Mouse (Mus musculus): ENCODE results near the gene Fam57b.
A peak's percentile ranks its signal among the peaks of the same experiment; 100 is the strongest.

Fam57b gene

GRCm38 (mm10) chr7:126797411-126798126 is at the start of gene Fam57b:
Gene Fam57b (plus strand): TSS chr7:126797668.
- DNase-seq (ENCODE audit: low spot score), result no peak

DNA sequence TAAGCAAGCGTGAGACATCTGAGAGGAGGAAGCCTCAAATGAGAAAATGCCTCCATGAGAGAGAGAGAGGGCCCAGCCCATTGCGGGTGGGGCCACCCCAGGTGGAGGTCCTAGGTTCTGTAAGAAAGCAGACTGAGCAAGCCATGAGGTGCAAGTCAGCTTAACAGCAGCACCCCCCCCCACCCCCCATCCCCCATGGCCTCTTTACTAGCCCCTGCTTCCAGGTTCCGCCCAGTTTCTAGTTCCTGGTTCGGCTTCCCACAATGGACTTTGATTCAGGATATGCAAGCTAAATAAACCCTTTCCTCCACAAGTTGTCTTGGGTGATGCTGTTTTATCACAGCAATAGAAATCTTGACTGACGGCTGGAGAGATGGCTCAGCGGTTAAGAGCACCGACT is 48.6 kb upstream of the Fam57b start:
- no peak for DNase-seq (ENCODE audit: low spot score)

DNA sequence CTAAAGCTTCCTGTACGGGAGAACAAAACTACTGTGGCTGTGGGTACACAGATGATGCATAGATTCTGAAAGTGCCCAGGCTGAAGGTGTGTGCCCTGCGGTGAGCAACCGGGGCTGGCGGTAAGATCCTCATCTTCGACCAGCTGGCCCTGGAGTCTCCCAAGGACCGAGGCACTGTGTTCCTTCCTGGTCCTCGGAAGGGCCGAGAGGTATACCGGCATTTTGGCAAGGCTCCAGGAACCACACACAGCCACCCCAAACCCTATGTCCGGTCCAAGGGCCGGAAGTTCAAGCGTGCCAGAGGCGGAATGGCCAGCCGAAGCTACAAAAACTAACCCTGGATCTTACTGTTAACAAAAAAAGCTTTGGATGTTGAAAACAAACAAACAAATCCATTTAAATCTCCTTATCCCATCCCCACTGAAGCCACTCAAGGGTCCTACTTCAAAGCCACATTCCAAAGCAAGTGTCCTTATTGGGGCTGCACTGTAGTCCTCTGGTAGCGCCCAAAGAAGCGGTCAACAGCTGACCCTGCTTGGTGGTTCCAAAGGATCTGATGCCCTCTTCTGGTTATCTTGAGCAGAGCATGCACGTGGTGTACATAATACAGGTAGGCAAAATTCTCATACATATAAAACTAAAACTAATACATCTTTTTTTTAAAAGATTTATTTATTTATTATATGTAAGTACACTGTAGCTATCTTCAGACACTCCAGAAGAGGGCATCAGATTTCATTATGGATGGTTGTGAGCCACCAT is 47.7 kb upstream of the Fam57b start:
- no peak for DNase-seq (ENCODE audit: low spot score)

DNA sequence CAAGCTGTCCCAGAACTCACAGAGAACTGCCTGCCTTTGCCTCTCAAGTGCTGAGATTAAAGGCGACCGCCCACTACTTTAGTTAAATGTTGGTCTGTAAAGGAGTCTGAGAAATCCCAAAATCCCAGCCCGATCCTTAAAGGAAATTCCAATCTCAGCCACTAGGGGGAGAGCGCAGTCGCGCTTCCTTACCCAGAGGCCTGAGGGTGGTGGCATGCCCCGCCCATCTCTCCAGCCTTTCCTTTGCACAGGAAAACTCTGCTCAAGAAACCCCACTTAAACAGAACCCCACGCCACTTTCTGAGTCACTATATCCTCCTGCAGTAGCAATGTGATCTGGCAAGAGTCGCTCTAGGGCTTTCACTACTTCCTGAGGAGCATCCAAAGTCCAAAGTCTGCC is 42.6 kb upstream of the Fam57b start:
- peak; percentile 53 for DNase-seq (ENCODE audit: low spot score)

- no peak for DNase-seq (ENCODE audit: low spot score)
These were observed 38.9 kb upstream of the Fam57b start for GRCm38 (mm10) chr7:126758539-126758938.

DNA sequence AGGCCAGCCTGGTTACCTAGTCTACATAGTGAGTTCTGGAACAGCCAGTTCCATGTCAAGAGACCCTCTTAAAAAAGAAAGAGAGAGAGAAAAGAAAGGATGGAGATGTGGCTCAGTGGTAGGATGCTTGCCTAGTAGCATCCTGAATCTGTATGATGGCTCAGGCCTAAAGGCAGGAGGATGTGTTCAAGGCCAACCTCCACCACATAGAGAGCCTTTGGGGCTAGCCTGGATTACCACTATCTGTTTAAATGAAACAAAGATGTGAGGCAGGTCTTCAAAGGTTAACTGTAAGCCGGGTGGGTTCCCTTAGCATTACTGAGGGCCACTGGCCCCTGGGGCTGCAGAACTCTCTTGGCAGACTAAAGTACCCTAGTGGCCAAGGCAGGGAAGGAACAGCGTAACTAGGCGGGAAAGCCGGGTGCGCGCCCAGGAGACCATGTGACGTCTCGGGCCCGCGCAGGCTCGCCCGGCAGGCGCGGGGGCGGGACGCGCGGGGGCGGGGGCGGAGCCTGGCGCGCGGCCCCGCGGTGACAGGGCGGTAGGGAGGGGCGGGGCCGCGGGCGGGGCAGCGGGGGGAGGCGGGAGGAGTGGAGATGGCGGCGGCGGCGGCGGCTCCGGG is 38.3 kb upstream of the Fam57b start, which contains the start of gene Mapk3:
Gene Mapk3, plus strand, starts transcription at position 552 of the 622 bp plus-strand sequence.
- DNase-seq (ENCODE audit: low spot score), result peak; percentile 93

GRCm38 (mm10) chr7:126759672-126760390 is 37.6 kb upstream of the Fam57b start:
- DNase-seq (ENCODE audit: low spot score), result no peak

DNA sequence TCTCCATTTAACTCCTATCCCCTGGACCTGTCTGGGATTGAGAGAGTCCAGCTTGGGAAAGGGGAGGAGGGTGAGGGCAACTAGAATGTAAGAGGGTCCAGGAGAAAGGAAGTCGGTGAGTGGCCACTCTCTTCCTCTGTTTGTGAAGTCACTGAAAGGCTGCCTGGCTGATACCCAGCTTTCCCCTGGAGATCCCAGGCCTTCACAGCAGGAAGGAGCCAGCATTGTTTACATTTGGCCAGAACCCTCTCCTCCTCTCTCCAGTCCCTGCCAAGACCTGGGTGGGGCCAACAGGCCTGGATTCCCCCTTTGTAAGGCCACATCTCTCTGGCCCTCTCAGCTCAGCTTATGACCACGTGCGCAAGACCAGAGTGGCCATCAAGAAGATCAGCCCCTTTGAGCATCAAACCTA is 37.1 kb upstream of the Fam57b start:
- no peak for DNase-seq (ENCODE audit: low spot score)

DNA sequence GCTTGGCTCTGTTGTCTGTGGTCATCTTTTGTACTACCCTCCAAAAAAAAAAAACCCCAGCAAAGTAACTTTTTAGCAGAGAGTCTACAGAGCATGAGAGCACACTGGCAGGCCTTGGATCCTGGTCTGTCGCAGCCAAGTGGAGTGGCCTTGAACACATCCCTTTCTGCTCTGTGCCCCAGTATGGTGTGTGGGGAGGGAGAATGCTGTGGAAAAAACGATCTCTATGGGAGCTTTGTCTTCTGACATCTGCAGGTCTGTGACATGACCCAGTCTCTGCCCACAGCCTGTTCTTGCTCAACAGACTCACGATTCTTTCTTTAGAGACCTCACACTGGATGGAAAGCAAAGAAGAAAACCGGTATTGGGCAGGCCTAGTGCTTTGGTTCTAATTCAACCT is 36.5 kb upstream of the Fam57b start:
- no peak for DNase-seq (ENCODE audit: low spot score)

DNA sequence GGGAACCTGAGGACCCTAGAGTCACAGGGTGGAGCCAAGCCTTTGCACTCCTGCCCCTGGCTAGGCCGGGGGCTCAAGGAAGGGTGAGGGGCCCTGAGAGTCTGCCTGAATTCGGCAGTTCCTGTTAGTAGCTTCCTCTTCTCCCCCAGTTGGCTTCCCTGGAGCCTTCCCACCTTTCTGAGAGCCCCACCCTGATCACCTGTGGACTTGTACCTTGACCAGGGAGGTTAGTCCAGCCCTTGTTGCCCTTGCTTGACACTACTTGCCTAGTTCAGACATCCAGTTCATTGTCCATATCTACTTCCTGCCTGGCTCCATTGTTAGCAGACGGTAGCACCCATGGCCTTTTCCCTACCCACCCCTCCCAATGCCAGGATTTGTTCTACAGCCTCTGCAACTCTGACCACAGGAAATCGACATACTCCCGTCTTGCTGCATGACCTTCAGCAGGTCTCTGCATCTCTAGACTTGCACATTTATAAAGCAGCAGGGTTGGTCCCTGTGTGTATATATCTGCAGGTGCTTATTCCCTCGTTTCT is 35.9 kb upstream of the Fam57b start:
- no peak for DNase-seq (ENCODE audit: low spot score)

- DNase-seq (ENCODE audit: low spot score), result no peak
These were observed 34.9 kb upstream of the Fam57b start for GRCm38 (mm10) chr7:126762471-126763008.

DNA sequence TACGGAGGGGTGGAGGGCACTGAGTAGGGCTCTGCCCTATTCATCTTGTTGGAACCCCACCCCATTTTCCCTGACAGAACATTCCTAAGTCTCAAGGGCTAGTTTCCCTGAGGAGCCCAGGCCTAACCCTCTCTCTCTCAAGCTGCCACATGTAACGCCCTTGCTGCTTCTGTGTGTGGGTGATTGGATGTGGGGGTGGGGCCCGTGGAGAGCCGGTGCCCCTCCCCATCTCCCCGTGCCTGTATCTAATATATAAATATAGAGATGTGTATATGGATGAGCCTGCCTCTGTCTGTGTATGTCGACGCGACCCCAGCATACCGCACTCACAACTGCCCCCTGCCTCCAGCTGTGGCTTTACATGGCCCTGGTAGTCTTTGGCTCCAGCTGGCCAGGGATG is 31.9 kb upstream of the Fam57b start:
- DNase-seq (ENCODE audit: low spot score), result no peak

DNA sequence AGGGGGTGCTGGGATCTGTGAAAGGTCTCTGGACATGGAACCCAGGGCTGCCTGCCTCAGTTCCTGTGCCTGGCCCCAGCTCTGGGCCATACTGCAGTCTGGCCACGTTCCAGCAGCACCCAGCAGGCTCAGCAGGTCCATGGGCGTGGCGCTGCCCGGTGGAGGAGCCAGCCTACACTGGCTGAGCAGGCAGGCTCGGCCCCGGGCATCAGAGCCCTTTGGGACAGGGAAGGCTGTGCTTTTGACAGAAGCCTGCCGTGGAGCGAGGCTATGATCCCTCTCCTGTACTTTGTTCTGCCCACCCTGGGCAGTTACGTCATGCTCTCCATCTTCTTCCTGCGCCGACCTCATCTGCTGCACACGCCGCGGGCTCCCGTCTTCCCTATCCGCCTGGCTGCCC is 31.3 kb upstream of the Fam57b start, which contains the start of gene Gdpd3:
Gene Gdpd3, plus strand, starts transcription at position 134 of the 400 bp plus-strand sequence.
- no peak for DNase-seq (ENCODE audit: low spot score)

DNA sequence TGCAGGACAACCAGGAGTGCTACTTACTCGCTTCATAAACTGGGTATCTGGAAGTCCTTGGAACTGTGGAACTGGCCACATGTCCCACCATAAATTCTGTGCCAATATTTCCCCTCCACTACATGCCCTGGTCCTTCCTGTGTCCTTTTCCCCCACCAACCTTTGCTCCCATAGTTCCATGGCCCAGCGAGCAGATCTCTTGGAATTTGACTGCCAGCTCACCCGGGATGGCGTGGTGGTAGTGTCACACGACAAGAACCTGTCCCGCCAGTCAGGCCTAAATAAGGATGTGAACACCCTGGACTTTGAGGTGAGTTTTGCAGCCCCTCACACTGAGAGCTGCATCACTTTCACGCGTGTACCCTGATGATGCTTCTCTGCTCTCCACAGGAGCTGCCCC is 30.5 kb upstream of the Fam57b start:
- DNase-seq (ENCODE audit: low spot score), result no peak

DNA sequence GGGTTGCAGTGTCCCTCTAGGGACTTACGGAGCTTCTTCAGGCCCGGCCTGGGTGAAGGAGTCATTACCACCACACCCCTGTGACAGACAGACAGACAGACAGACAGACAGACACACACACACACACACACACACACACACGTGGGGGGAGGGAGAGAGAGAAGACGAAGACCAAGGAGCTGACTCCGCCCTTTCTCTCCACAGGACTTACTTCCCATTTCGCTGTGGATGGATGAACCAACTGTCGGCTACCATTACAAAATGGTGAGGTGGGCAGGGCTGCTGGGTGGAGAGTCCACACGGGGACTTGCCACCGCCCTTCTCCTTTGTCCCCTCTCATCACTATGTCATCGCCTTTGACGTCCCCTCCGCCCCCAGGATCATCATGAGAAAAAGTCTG is 26.7 kb upstream of the Fam57b start:
- no peak for DNase-seq (ENCODE audit: low spot score)

- no peak for DNase-seq (ENCODE audit: low spot score)
These were observed 24.1 kb upstream of the Fam57b start for GRCm38 (mm10) chr7:126773351-126773750.

- no peak for DNase-seq (ENCODE audit: low spot score)
These were observed 23.0 kb upstream of the Fam57b start for GRCm38 (mm10) chr7:126774463-126774862.

- DNase-seq (ENCODE audit: low spot score), result peak; percentile 34
These were observed 22.1 kb upstream of the Fam57b start for GRCm38 (mm10) chr7:126775185-126775977.

GRCm38 (mm10) chr7:126775978-126776234 is 21.6 kb upstream of the Fam57b start:
- DNase-seq (ENCODE audit: low spot score), result no peak

DNA sequence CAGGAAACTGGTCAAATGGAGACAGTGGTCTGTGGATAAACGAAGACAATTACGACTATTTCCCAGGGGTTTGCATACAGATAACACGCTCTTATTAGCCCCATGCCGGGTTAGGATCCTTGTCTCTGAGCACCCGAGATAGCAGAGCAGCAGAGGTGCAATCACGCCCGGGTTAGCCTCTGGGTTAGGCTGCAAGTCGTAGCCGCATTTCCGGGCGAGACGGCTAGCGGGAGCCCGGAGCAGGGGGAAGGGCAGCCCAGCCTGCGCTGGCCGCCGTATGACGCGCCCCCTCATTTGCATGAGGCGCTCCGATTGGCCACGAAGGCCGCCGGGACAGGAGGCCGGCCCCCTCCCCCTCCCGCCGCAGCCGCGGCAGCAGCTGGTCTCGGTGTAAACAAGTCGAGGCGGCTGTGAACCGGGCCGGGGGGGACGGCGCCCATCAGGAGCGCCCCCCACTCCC is 20.8 kb upstream of the Fam57b start, which contains the start of gene Ypel3:
Gene Ypel3, plus strand, starts transcription at position 358 of the 460 bp plus-strand sequence.
- peak; percentile 94 for DNase-seq (ENCODE audit: low spot score)

DNA sequence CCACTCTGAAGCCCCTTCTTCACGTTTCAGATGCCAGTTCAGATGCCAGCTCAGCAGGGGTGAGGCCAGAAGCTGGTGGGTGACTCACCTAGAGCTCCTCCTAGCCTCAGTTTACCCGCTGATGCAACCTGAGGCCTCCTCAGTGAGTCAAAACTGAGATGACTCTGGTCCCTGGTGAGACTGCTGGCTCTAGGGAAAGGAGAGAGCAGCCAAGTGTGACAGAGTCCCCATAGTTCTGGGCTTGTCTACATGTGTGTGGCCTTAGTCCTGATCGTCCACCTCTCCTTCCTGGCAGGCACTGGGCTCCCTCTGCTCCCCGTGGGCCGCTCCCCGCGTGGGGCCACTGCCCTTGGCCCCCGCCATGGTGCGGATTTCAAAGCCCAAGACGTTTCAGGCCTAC is 20.0 kb upstream of the Fam57b start:
- DNase-seq (ENCODE audit: low spot score), result no peak
